Mouse (Mus musculus) embryonic facial prominence, embryonic 11.5 days (tissue): ENCODE data around the gene Pglyrp2. TPM values are rescaled to one million over a fixed set of nuclear protein-coding genes. Genes with fewer than 3 reads are reported as not detected.

Experiments
- ATAC-seq: fragments of 200-750 bp; cut with Nextera tagmentation; replicated peaks from 2 replicates; pipeline ENCODE4 v1.8.0; 2017; ENCODE audit warnings: low read depth; ENCODE audit not compliant: insufficient number of reproducible peaks, low FRiP score, low TSS enrichment
- DNase-seq: peaks from one replicate; pipeline ENCODE4 v3.0.0-alpha.2; 2015; ENCODE audit warnings: low spot score
- H3K27ac ChIP-seq: fragments of 300-500 bp; sonication (generic); replicated peaks from 2 replicates; pipeline ENCODE4 v1.5.1; 2014; ENCODE audit warnings: mild to moderate bottlenecking, low read depth, low read length, control low read depth
- H3K27me3 ChIP-seq: fragments of 300-500 bp; sonication (generic); 2 replicates; pipeline ENCODE4 v1.6.1; 2014; ENCODE audit warnings: mild to moderate bottlenecking, low read length, moderate library complexity, mixed read lengths; ENCODE audit not compliant: control insufficient read depth, insufficient read depth
- H3K36me3 ChIP-seq: fragments of 300-500 bp; sonication (generic); replicated peaks from 2 replicates; pipeline ENCODE4 v1.6.1; 2014; ENCODE audit warnings: low read depth, mild to moderate bottlenecking, low read length, moderate library complexity, mixed read lengths; ENCODE audit not compliant: control insufficient read depth, insufficient read depth
- H3K4me1 ChIP-seq: fragments of 300-500 bp; sonication (generic); 2 replicates; pipeline ENCODE4 v1.6.1; 2014; ENCODE audit warnings: low read length, mixed read lengths; ENCODE audit not compliant: control insufficient read depth, insufficient read depth
- H3K4me2 ChIP-seq: fragments of 300-500 bp; sonication (generic); 2 replicates; pipeline ENCODE4 v1.6.1; 2014; ENCODE audit warnings: low read depth, mild to moderate bottlenecking, control low read depth, low read length, moderate library complexity
- H3K4me3 ChIP-seq: fragments of 300-500 bp; sonication (generic); 2 replicates; pipeline ENCODE4 v1.5.1; 2014; ENCODE audit warnings: low read depth, low read length, control low read depth
- H3K9ac ChIP-seq: fragments of 300-500 bp; sonication (generic); replicated peaks from 2 replicates; pipeline ENCODE4 v1.6.1; 2014; ENCODE audit warnings: mild to moderate bottlenecking, control low read depth, low read length
- H3K9me3 ChIP-seq: fragments of 300-500 bp; sonication (generic); replicated peaks from 2 replicates; pipeline ENCODE4 v1.6.1; 2016; ENCODE audit warnings: mild to moderate bottlenecking, low read length, inconsistent platforms, mixed read lengths; ENCODE audit not compliant: control insufficient read depth
- WGBS: fragments of 180-500 bp; shearing (Covaris S2); extraction: QIAGEN DNeasy Blood & Tissue Kit; methylation state at CpG from one replicate; pipeline ENCODE4 v1.1.7; 2014; 5-methylcytosine and 5-hydroxymethylcytosine counted together
- microRNA-seq: library from miRNA; unstranded; fragments of <30 nt; microRNA quantifications from one replicate; pipeline ENCODE4, GENCODE M21; 2016; ENCODE audit warnings: borderline number of aligned reads
- polyA plus RNA-seq: library from polyadenylated mRNA; unstranded; fragments of >200 nt; fragmentation: Nextera tagmentation; extraction: Ambion mirVana; gene quantifications from 2 replicates; pipeline ENCODE4 v1.2.1, GENCODE M21; 2014

The Pglyrp2 gene
- polyA plus RNA-seq, 1 experiment from 2014 or later, result not detected

- Histone ChIP-seq H3K4me3 (peak overlapping the region; percentile 95), H3K4me1 (0 out of 2 replicates have a peak, but pooled peaks cover 4% of the 10 kb centered on the region), H3K9me3 (no peaks in the 10 kb centered on the region), H3K36me3 (peaks cover 14% of the 10 kb centered on the region), H3K27ac (peak overlapping the region; percentile 67), H3K9ac (peak overlapping the region; percentile 97), H3K4me2 (peak overlapping the region; percentile 72), H3K27me3 (no peaks in the 10 kb centered on the region)
- WGBS, result 0% methylated on average over 26 of the region's 50 CpGs
- DNase-seq (no peak), ATAC-seq (0 out of 2 replicates have a peak, but pooled peaks have one; percentile 7)
Measured at GRCm38 (mm10) chr17:32363821-32364301, 60.1 kb downstream of the Pglyrp2 start.

GRCm38 (mm10) chr17:32362686-32363085, 61.3 kb downstream of the Pglyrp2 start:
- Histone ChIP-seq H3K27ac (no peak overlapping the region), H3K9ac (peak overlapping the region; percentile 97)
- no peak for ATAC-seq

More at GRCm38 (mm10) chr17:32362686-32363085, 61.3 kb downstream of the Pglyrp2 start:
- DNase-seq, result no peak
- no peaks in the 10 kb centered on the region for H3K9me3 ChIP-seq
- 0 out of 2 replicates have a peak, but pooled peaks cover 4% of the 10 kb centered on the region for H3K4me1 ChIP-seq
- 91% methylated on average over 4 of the region's 4 CpGs for WGBS
- peaks cover 19% of the 10 kb centered on the region for H3K36me3 ChIP-seq
- H3K4me3 ChIP-seq, result peak overlapping the region; percentile 95
- no peaks in the 10 kb centered on the region for H3K27me3 ChIP-seq
- H3K4me2 ChIP-seq, result peak overlapping the region; percentile 72

Small RNA genes within 50 kb of the gene (microRNA-seq; reads per million reads assigned to microRNA genes)
- gene Gm22201, result not detected

Other genes starting within 250 kb of the Pglyrp2 start
- gene Ephx3, start 234.6 kb downstream of the Pglyrp2 start, polyA plus RNA-seq, result not detected in 2 replicates
- 81.5 and 85.1 TPM in 2 replicates for gene Brd4, start 139.4 kb downstream of the Pglyrp2 start, polyA plus RNA-seq
- 53.4 and 53.9 TPM in 2 replicates for gene Akap8, start 102.9 kb downstream of the Pglyrp2 start, polyA plus RNA-seq
- gene Akap8l, start 73.6 kb downstream of the Pglyrp2 start, polyA plus RNA-seq, result 44.3 and 56.2 TPM in 2 replicates
- gene Wiz, start 34.7 kb downstream of the Pglyrp2 start, polyA plus RNA-seq, result 27.5 and 31.9 TPM in 2 replicates
- gene Rasal3, start 20.6 kb downstream of the Pglyrp2 start, polyA plus RNA-seq, result 0.63 and 0.77 TPM in 2 replicates
- gene Cyp4f39, start 28.6 kb upstream of the Pglyrp2 start, polyA plus RNA-seq, result 0.46 and 0.98 TPM in 2 replicates
- 4.0 and 7.1 TPM in 2 replicates for gene Cyp4f17, start 81.9 kb upstream of the Pglyrp2 start, polyA plus RNA-seq
- gene Cyp4f16, start 112.4 kb upstream of the Pglyrp2 start, polyA plus RNA-seq, result 16.5 and 16.7 TPM in 2 replicates
- not detected in 2 replicates for gene Cyp4f37, start 197.1 kb upstream of the Pglyrp2 start, polyA plus RNA-seq
- not detected in 2 replicates for gene Cyp4f40, start 234.7 kb upstream of the Pglyrp2 start, polyA plus RNA-seq